7 mouse cellular contexts compared by ENCODE assay signal in genomic region chr7:127614891-127615843, GRCm38 (mm10). TPM values are rescaled to one million over a fixed set of nuclear protein-coding genes. Genes with fewer than 3 reads are reported as not detected.
DNase-seq lines count a peak whose midpoint lies in the region; ATAC-seq and TF ChIP-seq lines count a peak whose summit lies in the region.

Gene Zfp629 (minus strand): TSS chr7:127615797.

- peak; percentile 76 for ATAC-seq in intestine, postnatal 0 days

- peak within 1 kb of the TSS; percentile 94 for H3K9ac ChIP-seq in intestine, postnatal 0 days (ENCODE audit: low read depth, low read length)

- H3K4me2 ChIP-seq in intestine, postnatal 0 days (replicated peaks; ENCODE audit: low read depth), result peak within 1 kb of the TSS; percentile 90

- no peaks in the 10 kb centered on the region for H3K9me3 ChIP-seq in intestine, postnatal 0 days (ENCODE audit: control insufficient read depth)
- peaks cover 5% of the 10 kb centered on the region; the same call in 1 of the 2 replicates for H3K9me3 ChIP-seq in midbrain, embryonic 10.5 days (replicated peaks)

- peaks cover 23% of the 10 kb centered on the region for H3K36me3 ChIP-seq in intestine, postnatal 0 days (ENCODE audit: control insufficient read depth, insufficient read depth)
- H3K36me3 ChIP-seq in midbrain, embryonic 10.5 days, result peaks cover 38% of the 10 kb centered on the region

- no peaks in the 10 kb centered on the region for H3K27me3 ChIP-seq in intestine, postnatal 0 days (replicated peaks; ENCODE audit: control insufficient read depth, insufficient read depth, low read length)
- H3K27me3 ChIP-seq in midbrain, embryonic 10.5 days (ENCODE audit: low read depth, poor library complexity, severe bottlenecking), result no peaks in the 10 kb centered on the region

- peak within 1 kb of the TSS; percentile 85 for H3K27ac ChIP-seq in intestine, postnatal 0 days (ENCODE audit: low read depth, low read length)
- peak within 1 kb of the TSS; percentile 96 for H3K27ac ChIP-seq in midbrain, embryonic 10.5 days (replicated peaks)

- peak within 1 kb of the TSS; percentile 99 for H3K4me3 ChIP-seq in intestine, postnatal 0 days (ENCODE audit: low read depth, low read length)
- H3K4me3 ChIP-seq in midbrain, embryonic 10.5 days, result peak within 1 kb of the TSS; percentile 88

- no peak for TF ChIP-seq CTCF in intestine, postnatal 0 days (IDR thresholded peaks at IDR 0.05; ENCODE audit: low read depth)

- no peaks in the 10 kb centered on the region for H3K4me1 ChIP-seq in intestine, postnatal 0 days (replicated peaks; ENCODE audit: control insufficient read depth, insufficient read depth, low read length)
- H3K4me1 ChIP-seq in midbrain, embryonic 10.5 days, result peaks cover 31% of the 10 kb centered on the region

- WGBS in intestine, postnatal 0 days, result 1% methylated on average over 44 of the region's 50 CpGs
- under 1% methylated on average over 47 of the region's 50 CpGs for WGBS in midbrain, embryonic 10.5 days

- DNase-seq in adrenal gland, postnatal 10 days, result peak; percentile 83
- DNase-seq in embryo, embryonic 11 days, result peak; percentile 93
- DNase-seq in gonadal fat pad, adult 2 months (ENCODE audit: low read depth), result no peak
- DNase-seq in left cerebral cortex, postnatal 36 days (ENCODE audit: low spot score in 2 of 2), result peak; percentile 76 to 79
- peak; percentile 90 for DNase-seq in midbrain, embryonic 10.5 days (ENCODE audit: low spot score)
- peak; percentile 43 for DNase-seq in skeletal muscle tissue, adult 2 months (ENCODE audit: low read depth, low spot score)

- intact Hi-C loops in left cerebral cortex, postnatal 36 days (cut with DNase I), result loop anchor here (1.0 kb wide), 1 partner anchor 22 kb away; no protein-coding TSS in a partner anchor

RNA-seq across cellular contexts. Expression of gene Zfp629, which starts in this region (rescaled TPM):
- 10 to 100 TPM; 18.2 to 30.4 TPM for total RNA-seq in adrenal gland, postnatal 10 days (2021)
- polyA plus RNA-seq in gonadal fat pad, adult 2 months (2012; rRNA removed), result 14.6 and 18.1 TPM in 2 replicates
- 3.0 and 3.8 TPM in 2 replicates for polyA plus RNA-seq in intestine, postnatal 0 days (2015; fragmentation: Nextera tagmentation; extraction: Ambion mirVana)
- 10 to 100 TPM; 22.1 to 24.7 TPM for total RNA-seq in left cerebral cortex, postnatal 36 days (2021)
- polyA plus RNA-seq in midbrain, embryonic 10.5 days (2016; fragmentation: Nextera tagmentation; extraction: Ambion mirVana), result 32.2 and 37.1 TPM in 2 replicates
